Comparison of ENCODE assay signal across 7 mouse cellular contexts in the genomic region with DNA sequence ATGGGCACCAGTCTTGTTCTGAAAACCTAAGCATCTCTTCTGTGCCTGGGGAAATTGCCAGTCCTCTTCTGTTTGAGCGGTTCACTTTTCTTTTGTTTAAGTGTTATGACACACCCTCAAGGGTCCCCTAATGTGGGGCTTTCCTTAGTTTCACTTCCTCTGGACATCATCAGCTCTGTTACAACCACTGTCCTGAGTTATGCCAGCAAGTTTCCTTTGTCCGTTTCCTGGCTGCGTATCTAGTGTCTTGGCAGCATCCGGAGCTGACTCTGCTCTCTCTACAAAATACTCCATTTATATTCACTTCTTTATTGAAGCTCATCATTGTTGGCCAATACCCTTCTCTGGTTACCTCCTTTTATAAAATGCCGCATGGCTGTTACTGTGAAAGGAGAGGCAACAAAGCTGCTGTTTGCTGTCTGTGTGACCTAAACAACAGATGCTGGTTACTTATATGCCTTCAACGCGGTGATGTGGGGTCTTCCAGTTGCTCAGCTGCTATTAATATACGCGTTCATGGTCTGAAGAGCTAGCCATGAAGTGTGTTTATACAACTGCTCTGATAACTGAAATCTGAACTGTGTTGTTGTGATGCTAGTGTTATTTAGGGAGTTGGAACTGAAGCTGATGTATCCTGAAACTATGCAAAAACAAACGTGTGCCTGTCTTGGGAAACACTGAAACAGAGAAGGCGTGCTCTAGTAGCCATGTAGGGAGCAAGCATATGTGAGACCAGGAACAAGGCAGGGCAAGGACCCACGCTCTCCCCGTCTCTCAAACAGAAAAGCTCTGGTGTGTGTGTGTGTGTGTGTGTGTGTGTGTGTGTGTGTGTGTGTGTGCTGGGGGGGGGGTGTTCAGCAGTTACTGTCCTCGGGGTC.
DNase-seq lines count a peak whose midpoint lies in the region; ATAC-seq and TF ChIP-seq lines count a peak whose summit lies in the region.

No protein-coding gene starts in this region.

- no peaks in the 10 kb centered on the region for H3K27me3 ChIP-seq in intestine, embryonic 15.5 days (replicated peaks)
- H3K27me3 ChIP-seq in megakaryocyte, embryonic 14.5 days (replicated peaks), result no peaks in the 10 kb centered on the region

- H3K9ac ChIP-seq in intestine, embryonic 15.5 days, result no peak overlapping the region

- no peak for TF ChIP-seq POLR2A in cortical plate, adult 2 months (IDR thresholded peaks at IDR 0.05; ENCODE audit: extremely low read depth, insufficient read depth, low read length)

- H3K27ac ChIP-seq in cortical plate, adult 2 months (ENCODE audit: insufficient read depth, low read length), result peak overlapping the region; percentile 58
- H3K27ac ChIP-seq in intestine, embryonic 15.5 days, result peak overlapping the region; percentile 28; the same call in 1 of the 2 replicates

- no peaks in the 10 kb centered on the region for H3K9me3 ChIP-seq in intestine, embryonic 15.5 days
- no peaks in the 10 kb centered on the region for H3K9me3 ChIP-seq in megakaryocyte, embryonic 14.5 days

- H3K4me2 ChIP-seq in intestine, embryonic 15.5 days (replicated peaks), result peak overlapping the region; percentile 24

- 53% methylated on average over 14 of the region's 14 CpGs for WGBS in intestine, embryonic 15.5 days

- peaks cover 2% of the 10 kb centered on the region for H3K4me1 ChIP-seq in cortical plate, adult 2 months (ENCODE audit: control insufficient read depth, insufficient read depth, low read length)
- H3K4me1 ChIP-seq in intestine, embryonic 15.5 days (replicated peaks), result 0 out of 2 replicates have a peak, but pooled peaks cover 10% of the 10 kb centered on the region
- peaks cover 55% of the 10 kb centered on the region for H3K4me1 ChIP-seq in megakaryocyte, embryonic 14.5 days

- DNase-seq in NIH3T3 (ENCODE audit: low read depth), result peak; percentile 43
- DNase-seq in ovary, postnatal 14 days (ENCODE audit: low spot score), result no peak
- no peak for DNase-seq in layer of hippocampus, postnatal 10 days (ENCODE audit: low spot score in 2 of 2)
- no peak for DNase-seq in layer of hippocampus, postnatal 14 days (ENCODE audit: low spot score in 2 of 2)

- H3K36me3 ChIP-seq in intestine, embryonic 15.5 days, result no peaks in the 10 kb centered on the region; the same call in 1 of the 2 replicates
- peaks cover 45% of the 10 kb centered on the region for H3K36me3 ChIP-seq in megakaryocyte, embryonic 14.5 days (replicated peaks; ENCODE audit: low read length)

- H3K4me3 ChIP-seq in cortical plate, adult 2 months (ENCODE audit: insufficient read depth, low read length), result no peak overlapping the region
- no peak overlapping the region for H3K4me3 ChIP-seq in intestine, embryonic 15.5 days (replicated peaks)
- peak overlapping the region; percentile 65 for H3K4me3 ChIP-seq in megakaryocyte, embryonic 14.5 days (replicated peaks)

- no peak for TF ChIP-seq CTCF in cortical plate, adult 2 months (IDR thresholded peaks at IDR 0.05; ENCODE audit: extremely low read depth, insufficient read depth, low read length)

- no peak for ATAC-seq in intestine, embryonic 15.5 days
